Mouse (Mus musculus): ENCODE results near the gene Rbms1. TPM values are rescaled to one million over a fixed set of nuclear protein-coding genes. Genes with fewer than 3 reads are reported as not detected.

The Rbms1 gene
- total RNA-seq, 4 experiments from 2014 or later, result 12.5 to 16.6 (median 13.3) TPM

DNA sequence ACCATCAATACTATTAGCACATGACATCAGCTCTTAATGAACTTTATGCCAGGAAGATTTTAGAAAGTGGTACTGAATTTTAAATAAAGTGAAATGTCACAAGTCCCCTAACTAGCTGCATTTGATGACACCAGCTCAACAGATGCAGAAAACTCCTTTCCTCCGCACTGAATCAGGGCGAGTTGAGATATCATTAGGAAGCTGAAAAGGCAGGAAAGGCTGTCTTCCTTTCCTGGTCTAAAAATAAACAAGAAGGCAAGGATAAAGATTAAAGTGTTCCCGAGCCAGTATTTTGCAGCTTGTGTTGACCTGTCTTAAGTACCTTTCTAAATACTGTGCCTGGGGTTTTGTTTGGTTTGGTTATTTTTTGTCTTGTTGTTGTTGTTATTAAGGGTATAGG lies 42.9 kb downstream of the Rbms1 start:
- no peak for DNase-seq (ENCODE audit: low spot score in 2 of 2)

- DNase-seq (ENCODE audit: low spot score in 2 of 2), result no peak
These were observed 44.6 kb downstream of the Rbms1 start for GRCm38 (mm10) chr2:60918401-60918800.

DNA sequence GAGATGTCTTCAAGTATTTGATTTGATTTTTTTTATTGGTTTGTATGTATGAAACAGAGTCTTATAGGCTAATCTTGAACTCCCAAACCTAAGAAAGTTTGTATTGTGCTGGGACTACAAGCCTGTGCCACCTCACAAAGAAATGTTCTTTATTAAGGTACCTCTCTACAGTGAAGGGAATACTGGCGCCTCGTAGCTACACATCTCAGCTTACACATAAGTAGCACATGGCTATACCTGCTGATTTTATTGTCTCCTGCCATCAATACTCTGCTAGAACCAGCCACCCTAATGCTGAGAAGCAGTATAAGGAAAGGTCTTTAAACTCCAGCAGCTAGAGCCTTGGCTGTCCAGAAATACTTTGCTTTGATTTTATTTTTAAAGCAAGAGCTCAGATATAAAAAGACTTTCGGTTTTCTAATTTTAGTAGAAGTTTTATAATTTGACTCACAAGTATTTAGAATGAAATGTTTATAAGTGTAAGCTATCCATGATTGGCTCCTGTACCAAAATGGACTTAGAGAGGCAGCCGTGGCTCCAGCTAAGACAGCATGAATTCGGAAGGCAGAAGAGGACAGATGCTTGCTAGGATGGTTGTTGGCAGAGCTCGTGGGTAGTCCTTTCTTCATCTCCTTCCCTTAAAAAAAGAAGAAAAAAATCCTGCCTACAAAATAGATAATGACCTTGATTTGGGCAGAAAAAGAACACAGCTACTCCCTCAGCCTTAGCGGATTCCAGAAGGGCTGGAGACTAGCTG lies 48.3 kb downstream of the Rbms1 start:
- DNase-seq (ENCODE audit: low spot score in 2 of 2), result no peak

DNA sequence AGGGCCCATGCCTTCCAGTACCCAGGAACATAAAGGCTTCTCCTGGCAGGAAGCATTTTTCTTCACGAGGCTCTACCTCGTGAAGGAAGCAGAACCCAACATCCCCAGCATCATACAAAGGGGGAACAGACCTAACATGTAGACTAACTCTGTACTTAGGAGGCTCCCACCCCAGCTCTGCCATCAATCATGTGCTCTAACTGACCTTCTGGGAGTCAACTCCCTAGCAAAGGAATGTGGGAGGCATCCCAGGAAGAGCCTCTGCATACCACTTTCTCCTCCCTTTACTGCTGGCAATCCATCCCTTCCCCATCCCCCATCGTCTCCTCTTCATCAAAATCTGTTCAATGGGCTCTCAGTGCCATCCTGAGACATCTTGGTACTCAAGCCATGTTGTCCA lies 49.7 kb downstream of the Rbms1 start:
- DNase-seq (ENCODE audit: low spot score in 2 of 2), result no peak

DNA sequence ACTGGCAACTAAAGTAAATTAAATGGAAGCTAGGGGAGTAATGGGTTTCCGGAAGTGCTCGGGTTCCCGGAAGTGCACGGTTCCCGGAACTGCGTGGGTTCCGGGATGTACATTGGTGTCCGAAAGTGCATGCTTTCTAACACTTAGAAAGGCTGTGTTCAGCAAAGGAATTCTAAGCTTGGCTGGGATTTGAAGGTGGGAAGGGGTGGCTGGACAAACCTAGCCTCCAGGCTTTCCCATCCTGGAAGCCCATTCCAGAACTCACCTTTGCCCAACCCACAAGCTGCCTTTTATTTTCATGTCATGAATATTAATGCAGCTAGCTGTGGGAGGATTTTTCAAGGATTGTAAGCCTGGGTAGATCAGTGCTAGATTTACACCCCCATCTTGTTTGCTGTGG lies 51.3 kb downstream of the Rbms1 start:
- no peak for DNase-seq (ENCODE audit: low spot score in 2 of 2)

DNA sequence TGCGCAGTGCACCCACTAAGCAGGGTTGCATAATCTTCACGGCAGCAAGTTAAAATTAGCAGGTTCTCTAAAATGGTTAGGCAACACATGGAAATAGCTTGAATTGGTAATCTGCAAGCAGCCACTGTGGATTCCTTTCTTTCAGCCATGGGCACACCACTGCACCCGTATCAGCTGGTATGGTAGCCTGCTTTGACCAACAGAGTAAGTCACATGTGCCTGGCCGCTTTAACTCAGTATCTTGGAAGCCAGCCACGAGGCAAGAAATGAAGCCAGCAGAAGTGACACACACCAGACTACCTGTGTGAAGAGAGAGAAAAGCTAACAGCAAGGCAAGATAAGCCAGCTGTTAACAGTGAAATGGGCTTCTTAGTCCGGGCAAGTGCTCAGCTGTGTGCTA lies 52.2 kb downstream of the Rbms1 start:
- peak; percentile 9 to 19 for DNase-seq (ENCODE audit: low spot score in 2 of 2)

DNA sequence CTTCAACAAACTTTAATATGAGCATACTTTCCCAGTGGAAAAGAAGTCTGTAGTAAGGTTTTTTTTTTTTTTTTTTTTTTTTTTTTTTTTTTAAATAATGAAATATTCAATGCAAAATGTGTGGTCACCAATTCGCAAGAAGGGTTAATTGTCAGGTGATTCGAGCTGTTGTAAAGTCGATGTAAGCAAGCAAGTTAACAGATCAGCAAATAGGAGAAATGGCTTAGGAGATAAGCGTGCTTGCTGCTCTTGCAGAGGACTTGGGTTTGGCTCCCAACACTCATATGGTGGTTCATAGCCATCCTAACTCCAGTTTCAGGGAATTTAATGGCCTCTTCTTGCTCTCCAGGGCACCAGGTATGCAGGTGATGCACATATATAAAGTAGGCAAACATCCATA lies 54.4 kb downstream of the Rbms1 start:
- no peak for DNase-seq (ENCODE audit: low spot score in 2 of 2)

GRCm38 (mm10) chr2:60908116-60908515 lies 54.9 kb downstream of the Rbms1 start:
- no peak for DNase-seq (ENCODE audit: low spot score in 2 of 2)

DNA sequence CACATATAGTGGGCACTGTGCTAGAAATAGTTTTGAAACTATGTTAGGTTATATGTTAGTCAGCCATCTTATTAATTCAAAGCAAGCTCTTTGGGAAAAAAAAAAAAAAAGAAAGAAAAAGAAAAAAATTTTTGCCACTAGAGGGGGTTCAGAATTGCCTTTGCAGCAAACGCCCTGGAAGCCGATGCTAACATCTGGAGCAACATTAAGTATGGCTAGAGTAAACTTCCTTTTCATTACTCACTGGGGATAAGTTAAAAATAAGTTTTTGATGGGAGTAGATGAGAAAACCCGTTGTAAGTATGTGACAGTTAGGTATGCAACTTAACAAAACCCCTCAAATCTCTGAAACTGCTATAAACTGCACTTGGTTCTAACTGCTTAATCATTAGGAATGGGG lies 57.7 kb downstream of the Rbms1 start:
- no peak for DNase-seq (ENCODE audit: low spot score in 2 of 2)

GRCm38 (mm10) chr2:60904141-60904540 lies 58.9 kb downstream of the Rbms1 start:
- DNase-seq (ENCODE audit: low spot score in 2 of 2), result no peak

GRCm38 (mm10) chr2:60903535-60903934 lies 59.5 kb downstream of the Rbms1 start:
- DNase-seq (ENCODE audit: low spot score in 2 of 2), result no peak

GRCm38 (mm10) chr2:60902446-60903137 lies 60.4 kb downstream of the Rbms1 start:
- no peak for DNase-seq (ENCODE audit: low spot score in 2 of 2)

- no peak for DNase-seq (ENCODE audit: low spot score in 2 of 2)
These were observed 61.5 kb downstream of the Rbms1 start for GRCm38 (mm10) chr2:60901511-60901951.

DNA sequence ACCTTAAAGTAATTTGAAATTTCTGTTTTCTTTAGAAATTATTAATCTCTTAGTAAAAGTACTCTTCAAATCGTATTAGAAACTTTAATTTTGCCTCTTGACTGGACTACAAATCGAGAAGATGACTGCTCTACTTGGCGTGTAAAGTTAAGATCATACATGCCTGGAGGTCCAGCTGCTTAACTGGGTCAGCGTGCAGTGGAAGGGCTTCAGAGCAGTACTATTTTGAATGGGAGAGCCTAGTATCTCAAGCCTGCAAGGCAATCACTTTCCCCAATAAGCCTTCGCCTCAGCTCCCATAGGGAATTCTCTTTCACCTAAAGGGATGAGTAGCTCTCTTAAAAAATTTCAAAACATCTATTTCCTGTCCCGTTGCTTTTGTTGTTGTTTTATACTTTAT lies 62.0 kb downstream of the Rbms1 start:
- DNase-seq (ENCODE audit: low spot score in 2 of 2), result no peak

DNA sequence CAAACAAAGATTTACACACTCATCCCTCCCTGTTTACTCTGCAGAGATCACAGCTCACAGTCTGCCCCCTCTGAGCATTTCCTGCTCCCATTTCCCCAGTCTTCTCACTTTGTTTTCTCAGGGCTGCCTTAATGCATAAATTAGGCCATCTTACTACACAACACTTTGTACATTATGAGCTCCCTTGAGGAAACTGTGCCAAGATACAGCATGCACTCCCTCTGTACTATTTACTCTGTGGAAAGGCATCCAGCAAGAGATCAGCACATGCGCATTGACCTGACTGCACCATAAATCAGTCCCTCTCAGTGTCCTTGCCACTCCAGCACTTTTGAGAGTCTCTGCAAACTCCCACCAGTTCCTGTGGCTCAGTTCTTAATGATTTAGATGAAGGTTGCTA lies 70.0 kb downstream of the Rbms1 start:
- no peak for DNase-seq (ENCODE audit: low spot score in 2 of 2)

GRCm38 (mm10) chr2:60883931-60884330 lies 79.1 kb downstream of the Rbms1 start:
- DNase-seq (ENCODE audit: low spot score in 2 of 2), result no peak

DNA sequence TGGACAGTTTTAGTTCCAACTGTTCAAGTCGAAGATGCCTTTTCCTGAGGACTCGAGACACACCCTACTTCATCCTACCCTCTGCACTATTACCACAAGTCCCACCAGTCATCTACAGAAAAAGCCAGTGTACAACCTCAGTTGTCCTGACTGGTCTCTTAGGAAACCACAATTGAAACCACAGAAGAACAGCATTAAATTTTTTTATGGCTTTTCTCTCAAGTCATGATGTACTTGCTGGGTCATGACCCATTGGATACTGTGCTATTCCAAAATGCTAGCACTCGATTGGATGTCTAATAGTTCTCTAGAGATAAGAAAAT lies 80.0 kb downstream of the Rbms1 start:
- DNase-seq (ENCODE audit: low spot score in 2 of 2), result no peak

DNA sequence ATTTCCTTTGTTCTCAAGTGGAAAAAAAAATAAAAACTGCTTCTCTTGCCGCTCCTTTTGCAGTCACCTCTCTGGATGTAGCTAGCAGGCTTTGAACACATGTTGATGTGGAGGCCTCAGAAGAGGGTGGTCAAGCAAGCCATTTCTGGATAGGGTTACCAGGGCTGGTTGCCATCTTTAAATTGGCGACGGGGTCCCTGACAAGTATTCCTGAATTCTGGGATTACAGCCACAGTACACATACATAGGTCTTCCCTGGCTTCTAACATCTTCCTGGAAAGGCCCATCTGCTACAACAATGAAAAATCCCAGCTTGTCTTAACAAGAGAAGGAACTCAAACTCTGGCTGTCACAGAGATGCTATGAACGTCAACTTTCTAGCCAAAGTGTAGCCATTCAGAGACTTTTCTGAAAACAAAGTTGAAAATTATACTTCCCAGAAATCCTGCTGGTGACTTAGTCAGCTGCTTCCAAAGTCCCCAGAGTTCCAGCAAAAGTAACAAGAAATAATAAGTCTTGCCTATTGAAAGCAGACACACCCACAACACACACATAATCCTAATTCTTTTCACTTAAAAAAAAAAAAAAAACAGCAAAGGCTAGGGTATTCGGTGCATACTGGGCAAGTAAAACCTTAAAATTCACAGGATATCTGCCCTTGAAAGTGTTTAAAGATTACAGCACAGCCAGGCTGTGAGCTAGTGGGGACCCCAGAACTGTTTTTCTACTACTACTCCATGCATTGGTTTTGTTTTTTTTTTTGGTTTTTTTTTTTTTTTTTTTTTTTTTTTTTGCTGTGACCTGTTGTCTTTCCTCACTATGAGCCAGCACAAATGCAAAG lies 80.6 kb downstream of the Rbms1 start:
- no peak for DNase-seq (ENCODE audit: low spot score in 2 of 2)

DNA sequence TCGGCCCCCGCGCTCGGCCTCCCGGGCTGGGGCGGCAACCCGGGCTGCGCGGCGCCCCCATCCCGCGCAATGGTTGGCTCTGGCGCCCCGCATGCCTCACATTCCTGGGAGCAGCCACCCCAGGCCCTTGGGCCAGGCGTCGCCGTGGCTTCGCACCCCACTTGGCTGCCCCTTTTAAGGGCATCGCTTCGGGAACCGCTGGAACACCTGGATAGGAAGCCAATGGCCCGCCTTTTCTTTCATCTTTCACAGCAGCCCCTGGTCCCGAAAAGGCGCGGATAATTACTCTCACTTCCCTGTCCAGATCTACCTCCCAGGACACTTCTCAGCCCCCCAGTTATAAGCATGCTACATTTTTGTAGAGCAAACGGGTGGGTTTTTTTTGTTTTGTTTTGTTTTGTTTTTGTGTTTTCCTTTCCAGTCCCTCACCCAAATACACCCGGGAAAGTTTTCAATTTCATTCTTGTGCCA lies 81.4 kb downstream of the Rbms1 start:
- no peak for DNase-seq (ENCODE audit: low spot score in 2 of 2)

GRCm38 (mm10) chr2:60880789-60881570 lies 82.0 kb downstream of the Rbms1 start:
- DNase-seq (ENCODE audit: low spot score in 2 of 2), result peak in 1 of 2 experiments; percentile 23
